Mouse (Mus musculus) heart, postnatal 14 days (tissue): ENCODE data around the gene Dlx6. TPM values are rescaled to one million over a fixed set of nuclear protein-coding genes. Genes with fewer than 3 reads are reported as not detected.

Experiments
- DNase-seq, 2 experiments: peaks; one replicate each; pipeline ENCODE4 v3.0.0; 2021 to 2022
- intact Hi-C: fragments of 180-260 bp; cut with DNase I; formaldehyde crosslinking; loops from one replicate; pipeline ENCODE4 v1.15.1; 2025
- total RNA-seq, 2 experiments: library from RNA; stranded (reverse); gene quantifications; 2 replicates each; pipeline ENCODE4 v1.2.3; 2021

The Dlx6 gene
- total RNA-seq, 2 experiments from 2014 or later = not detected

- no peak for DNase-seq
- intact Hi-C loops = no loop called here
These were observed 11.1 kb downstream of the Dlx6 start for GRCm38 (mm10) chr6:6874073-6874771.

- no peak for DNase-seq
- intact Hi-C loops = no loop called here
These were observed 12.0 kb downstream of the Dlx6 start for GRCm38 (mm10) chr6:6875136-6875535.

GRCm38 (mm10) chr6:6875676-6876075 is 12.5 kb downstream of the Dlx6 start:
- intact Hi-C loops = no loop called here
- DNase-seq = no peak

GRCm38 (mm10) chr6:6876231-6876630 is 13.1 kb downstream of the Dlx6 start:
- no peak for DNase-seq
- intact Hi-C loops = no loop called here

DNA sequence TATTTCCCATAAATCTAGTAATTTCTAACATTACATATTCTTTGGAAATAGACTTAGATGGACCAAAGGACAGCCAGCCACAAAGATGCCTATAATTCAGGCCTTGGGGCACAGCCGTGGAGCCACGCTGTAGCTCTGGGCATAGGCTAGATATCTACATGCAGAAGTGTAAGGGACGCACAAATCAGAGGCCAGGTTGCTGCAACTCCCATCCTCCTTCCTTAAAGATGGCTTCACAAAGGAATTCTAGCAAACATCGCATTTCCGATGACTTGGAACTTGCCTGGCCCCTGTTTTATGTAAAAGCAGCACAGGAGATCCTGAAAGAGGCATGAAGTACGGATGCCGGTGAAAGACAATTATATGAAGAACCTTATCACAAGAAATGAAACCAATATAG is 13.6 kb downstream of the Dlx6 start:
- intact Hi-C loops = no loop called here
- no peak for DNase-seq

DNA sequence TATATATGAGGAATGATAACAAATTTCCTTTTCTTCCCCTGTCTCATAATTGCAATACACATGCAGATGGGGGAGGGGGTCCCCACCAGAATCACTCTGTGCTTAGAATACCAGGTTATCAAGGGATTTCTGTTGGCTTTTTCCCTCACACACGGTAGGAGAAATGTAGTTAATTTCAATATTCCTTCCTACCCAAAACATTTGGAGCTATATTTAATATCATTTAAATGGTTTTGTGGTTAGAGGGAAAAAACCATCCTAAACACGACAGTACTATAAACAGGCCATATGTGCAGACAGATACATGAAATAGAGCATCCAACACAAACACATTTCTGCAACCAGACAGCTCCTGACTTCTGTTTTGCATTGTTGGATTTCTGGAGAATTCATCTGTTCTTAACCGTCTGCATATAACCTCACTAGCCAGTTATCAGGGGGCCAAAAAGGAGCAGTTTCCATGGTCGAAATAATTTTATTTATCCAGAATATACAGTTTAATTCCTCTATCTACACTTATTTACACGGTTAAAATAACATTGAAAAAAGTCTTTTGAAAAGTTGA is 14.3 kb downstream of the Dlx6 start:
- DNase-seq = no peak
- intact Hi-C loops = no loop called here

DNA sequence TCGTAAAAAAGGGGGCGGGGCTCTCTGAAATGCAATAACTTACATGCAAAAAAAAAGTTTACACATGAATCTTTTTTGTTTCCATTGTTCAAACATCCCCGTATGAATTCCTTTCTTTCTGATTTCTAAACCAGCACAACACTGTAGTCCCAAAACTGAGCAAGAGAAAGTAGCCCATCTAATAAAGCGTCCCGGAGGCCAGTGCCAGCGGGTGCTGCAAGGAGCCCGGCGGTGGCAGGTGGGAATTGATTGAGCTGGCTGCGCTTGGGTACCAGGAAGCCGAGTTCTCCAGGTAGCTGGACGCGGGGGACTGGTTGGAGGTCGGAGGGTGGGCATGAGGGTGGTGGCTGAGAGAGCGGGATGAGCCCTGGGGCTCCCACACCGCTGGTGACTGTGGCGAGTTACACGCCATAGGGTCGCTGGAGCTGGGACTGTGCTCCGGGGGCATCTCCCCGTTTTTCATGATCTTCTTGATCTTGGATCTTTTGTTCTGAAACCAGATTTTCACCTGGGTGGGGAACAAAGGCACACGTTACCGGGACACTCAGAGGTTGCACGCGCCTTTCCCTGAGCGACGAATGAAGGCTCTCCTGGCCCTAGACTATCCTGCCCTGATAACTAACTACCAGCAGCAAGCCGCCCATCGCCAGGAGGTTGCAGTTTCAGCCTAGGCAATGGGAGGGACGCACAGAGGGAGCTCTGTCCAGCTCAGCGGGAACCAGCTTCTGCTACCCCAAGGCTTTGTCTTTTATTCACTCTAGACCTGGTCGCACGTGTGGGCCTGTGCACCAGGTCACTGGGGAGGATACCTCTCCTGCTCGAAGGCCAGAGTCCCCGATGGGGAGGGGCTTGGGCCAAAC is 15.1 kb downstream of the Dlx6 start:
- DNase-seq = no peak
- intact Hi-C loops = no loop called here

DNA sequence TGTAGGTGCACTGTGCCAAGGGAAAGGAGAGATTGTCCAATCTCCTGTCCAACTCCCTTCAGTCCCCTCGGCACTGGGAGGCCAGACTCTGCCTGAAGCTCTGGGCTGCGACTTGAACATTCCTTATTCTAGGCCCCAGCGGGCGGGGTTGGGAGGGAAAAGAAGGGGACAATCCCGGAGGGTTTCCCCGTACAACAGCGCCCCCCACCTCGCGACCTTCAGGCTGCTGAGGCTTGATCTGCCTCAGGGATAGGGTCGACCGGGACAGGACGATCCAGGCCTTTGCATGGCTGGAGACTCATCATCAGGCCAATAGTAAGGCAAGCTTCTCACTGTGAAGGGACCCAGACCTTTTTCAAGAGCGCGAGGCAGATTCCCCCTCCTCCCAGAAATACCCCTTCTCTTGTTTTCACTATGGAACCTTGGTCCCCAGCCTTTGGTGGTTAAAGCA is 15.7 kb downstream of the Dlx6 start:
- intact Hi-C loops = no loop called here
- no peak for DNase-seq

- no peak for DNase-seq
- intact Hi-C loops = loop anchor here (2.0 kb wide), 1 partner anchor 15 kb away; no protein-coding TSS in a partner anchor
These were observed 16.5 kb downstream of the Dlx6 start for GRCm38 (mm10) chr6:6879371-6880325.

DNA sequence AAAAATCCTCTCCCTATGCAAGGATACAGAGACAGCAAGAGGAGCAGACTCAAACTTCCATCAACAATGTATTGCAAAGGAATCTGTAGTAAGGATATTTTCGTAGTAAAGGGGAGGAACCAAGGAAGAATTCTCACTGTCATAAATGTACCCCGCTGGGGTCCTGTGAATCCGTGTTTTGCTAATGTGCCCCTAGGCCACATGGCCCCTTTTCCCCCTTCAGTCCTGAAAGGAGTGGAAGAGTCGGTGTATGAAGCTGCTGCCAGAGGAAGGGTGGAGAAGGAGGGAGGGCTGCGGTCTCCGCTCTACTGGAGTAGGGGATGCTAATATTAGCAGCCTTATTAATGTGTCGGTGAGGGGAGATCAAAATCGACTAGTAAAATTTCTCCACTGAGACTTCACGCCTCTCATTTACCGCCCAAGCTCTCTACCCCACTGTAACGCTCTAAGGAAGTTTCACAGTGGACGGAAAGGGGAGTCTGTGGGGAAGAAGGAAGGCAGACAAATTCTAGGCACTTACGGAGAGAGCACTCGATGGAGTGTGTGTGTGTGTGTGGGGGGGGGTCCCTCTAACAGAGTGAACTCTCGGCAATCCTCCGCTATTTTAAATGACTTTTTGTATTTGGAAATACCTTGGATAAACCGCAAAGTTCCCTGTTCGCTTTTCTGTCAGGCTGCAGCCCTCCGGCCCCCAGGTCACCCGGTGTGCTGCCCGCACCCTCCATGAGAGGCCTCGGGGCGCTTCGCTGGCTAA is 17.4 kb downstream of the Dlx6 start:
- intact Hi-C loops = loop anchor here (2.0 kb wide), 1 partner anchor 16 kb away; no protein-coding TSS in a partner anchor
- DNase-seq = no peak

DNA sequence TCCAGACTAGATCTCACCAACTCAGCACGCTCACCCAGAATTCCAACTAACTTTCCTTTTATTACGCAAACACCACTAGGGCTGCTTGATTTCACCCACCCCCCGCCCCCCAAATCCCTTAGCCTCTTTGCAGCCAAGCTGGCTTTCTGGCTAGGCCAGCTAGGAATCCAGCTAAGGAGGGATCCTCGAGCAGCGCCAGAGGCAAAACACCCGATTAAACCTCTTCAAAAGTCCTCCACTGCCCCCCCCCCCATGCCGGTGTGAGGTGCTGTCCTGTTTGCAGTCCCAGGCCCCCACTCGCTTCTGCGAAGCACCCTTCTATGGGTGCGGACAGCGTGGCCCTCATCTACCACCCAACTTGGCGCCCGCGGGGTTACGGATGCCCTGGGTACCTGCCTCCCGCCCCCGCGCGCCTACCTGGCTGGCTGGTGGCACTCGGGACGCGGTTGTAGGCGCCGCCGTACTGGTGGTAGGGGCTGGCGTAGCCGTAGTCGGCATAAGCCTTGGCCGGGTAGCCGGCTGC is 18.0 kb downstream of the Dlx6 start:
- intact Hi-C loops = loop anchor here (2.0 kb wide), 1 partner anchor 16 kb away; no protein-coding TSS in a partner anchor
- no peak for DNase-seq

- peak in 1 of 2 experiments; percentile 50 for DNase-seq
- intact Hi-C loops = loop anchor here (2.0 kb wide), 1 partner anchor 17 kb away; no protein-coding TSS in a partner anchor
These were observed 18.6 kb downstream of the Dlx6 start, which contains the start of gene Dlx5 for GRCm38 (mm10) chr6:6881638-6882190. TSS of gene Dlx5 (minus strand) at chr6:6882085.

DNA sequence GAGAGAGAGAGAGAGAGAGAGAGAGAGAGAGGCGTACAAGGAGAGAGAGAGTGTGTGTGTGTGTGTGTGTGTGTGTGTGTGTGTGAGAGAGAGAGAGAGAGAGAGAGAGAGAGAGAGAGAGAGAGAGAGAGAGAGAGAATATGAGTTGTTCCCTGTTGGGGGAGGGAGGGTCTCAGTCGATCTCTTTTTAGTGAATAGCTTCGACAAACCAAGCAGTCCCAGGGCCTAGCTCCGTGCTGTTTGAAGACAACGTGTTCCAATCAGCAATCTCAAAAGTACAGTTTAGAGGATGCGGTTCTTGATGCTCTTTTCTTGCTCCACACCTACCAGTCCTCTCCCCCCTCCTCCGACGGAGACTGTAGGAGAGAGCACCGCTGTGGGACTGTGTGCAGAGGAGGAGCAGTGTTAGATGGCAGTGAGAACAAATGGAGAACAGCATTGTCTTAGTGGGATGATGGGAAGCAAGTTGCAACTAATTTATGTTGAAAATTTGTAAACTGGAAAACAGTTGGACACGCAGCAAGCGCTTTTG is 19.2 kb downstream of the Dlx6 start:
- no peak for DNase-seq
- intact Hi-C loops = no loop called here

GRCm38 (mm10) chr6:6884897-6885296 is 21.8 kb downstream of the Dlx6 start:
- intact Hi-C loops = loop anchor here (2.0 to 5.0 kb wide), 3 partner anchors 778 to 1028 kb away; no protein-coding TSS in a partner anchor
- peak; percentile 69 to 72 for DNase-seq

DNA sequence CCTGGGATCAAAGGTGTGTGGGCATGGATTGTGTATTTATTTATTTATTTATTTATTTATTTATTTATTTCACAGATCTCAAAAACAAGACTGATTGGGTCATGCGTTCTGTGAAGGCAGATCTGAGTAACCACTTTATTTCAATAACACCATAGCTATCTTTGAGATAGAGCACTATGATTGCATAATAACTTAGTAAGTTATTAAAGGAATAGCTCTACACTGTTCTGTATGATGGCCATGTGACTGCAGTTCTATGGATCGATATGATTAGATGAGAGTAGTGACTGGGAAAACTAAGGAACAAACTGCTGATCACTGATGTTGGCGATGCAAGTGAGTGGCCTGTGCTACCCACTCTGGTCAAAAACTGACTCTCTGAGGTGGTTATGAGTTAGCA is 23.1 kb downstream of the Dlx6 start:
- intact Hi-C loops = loop anchor here (5.0 kb wide), 2 partner anchors 779 to 1029 kb away; no protein-coding TSS in a partner anchor
- DNase-seq = no peak

DNA sequence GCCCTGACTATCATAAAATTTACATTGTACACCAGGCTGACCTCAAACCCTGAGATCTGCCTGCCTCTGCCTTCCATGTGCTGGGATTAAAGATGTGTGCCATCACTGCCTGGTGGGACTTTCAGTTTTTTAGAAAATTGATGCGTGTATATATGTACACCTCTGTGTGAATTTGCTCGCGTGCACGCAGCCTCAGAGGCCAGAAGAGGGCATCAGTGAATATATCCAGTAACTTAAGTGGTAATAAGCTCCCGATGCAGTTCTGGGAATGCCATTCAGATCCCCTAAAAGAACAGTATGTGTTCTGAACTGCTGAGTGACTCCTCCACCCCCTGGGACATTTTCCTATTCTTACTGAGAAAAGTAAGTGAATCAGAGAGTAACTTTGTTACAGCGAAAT is 26.9 kb downstream of the Dlx6 start:
- intact Hi-C loops = no loop called here
- no peak for DNase-seq

GRCm38 (mm10) chr6:6909586-6909985 is 46.5 kb downstream of the Dlx6 start:
- intact Hi-C loops = no loop called here
- DNase-seq = peak; percentile 76 to 83

- intact Hi-C loops = loop anchor here (2.0 to 10.0 kb wide), 2 partner anchors 910 to 1270 kb away; no protein-coding TSS in a partner anchor
- no peak for DNase-seq
These were observed 51.2 kb downstream of the Dlx6 start for GRCm38 (mm10) chr6:6914304-6914703.
